Mouse (Mus musculus): ENCODE results near the gene Mgarp. TPM values are rescaled to one million over a fixed set of nuclear protein-coding genes. Genes with fewer than 3 reads are reported as not detected.

The Mgarp gene
- polyA plus RNA-seq (2014; fragmentation: Illumina TruSeq; extraction: RNeasy Lipid Tissue Mini Kit (QIAGEN cat#74804); ENCODE audit: insufficient read depth, low read depth, low replicate concordance) = not detected

DNA sequence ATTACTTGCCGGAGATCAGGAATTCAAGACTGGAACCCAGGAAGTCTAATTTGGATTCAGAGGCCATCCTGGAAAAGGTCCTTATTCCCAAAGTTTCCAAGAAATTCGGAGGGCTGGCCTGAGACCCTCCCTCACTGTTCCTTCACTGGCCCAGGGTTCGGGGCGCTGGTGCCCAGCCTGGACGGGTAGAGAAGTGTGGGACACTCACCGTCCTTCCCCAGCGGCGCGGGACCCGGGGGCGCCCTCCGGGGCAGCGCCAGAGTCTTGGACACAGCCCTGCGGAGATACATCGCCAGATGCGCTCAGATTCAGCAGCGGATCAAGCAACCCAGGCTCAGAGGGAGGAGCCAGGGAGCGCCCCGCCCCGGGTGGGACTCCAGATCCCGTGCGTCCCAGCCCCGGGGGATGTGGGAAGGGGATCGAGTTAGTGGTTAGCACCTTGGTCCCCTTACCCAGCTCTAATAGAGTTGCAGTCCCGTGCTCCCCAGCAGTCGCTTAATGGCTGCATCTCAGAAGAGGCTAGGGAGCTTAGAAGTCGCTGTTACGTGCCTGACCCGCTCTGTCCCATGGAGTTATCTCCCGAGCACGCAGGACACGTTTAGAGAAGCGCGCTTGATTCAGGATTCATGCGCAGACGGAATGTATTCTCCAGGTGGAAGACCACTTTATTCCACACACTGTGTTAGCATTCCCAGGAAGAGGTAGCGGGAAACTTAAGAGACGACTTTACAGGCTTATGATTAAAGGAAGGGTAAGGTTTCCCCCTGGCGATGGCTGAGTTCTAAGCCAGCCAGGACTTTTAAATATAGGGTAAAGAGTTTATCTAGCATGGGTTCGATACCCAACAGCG is at the start of gene Mgarp:
TSS of gene Mgarp (minus strand) at position 520 of the 850 bp plus-strand sequence.

DNA sequence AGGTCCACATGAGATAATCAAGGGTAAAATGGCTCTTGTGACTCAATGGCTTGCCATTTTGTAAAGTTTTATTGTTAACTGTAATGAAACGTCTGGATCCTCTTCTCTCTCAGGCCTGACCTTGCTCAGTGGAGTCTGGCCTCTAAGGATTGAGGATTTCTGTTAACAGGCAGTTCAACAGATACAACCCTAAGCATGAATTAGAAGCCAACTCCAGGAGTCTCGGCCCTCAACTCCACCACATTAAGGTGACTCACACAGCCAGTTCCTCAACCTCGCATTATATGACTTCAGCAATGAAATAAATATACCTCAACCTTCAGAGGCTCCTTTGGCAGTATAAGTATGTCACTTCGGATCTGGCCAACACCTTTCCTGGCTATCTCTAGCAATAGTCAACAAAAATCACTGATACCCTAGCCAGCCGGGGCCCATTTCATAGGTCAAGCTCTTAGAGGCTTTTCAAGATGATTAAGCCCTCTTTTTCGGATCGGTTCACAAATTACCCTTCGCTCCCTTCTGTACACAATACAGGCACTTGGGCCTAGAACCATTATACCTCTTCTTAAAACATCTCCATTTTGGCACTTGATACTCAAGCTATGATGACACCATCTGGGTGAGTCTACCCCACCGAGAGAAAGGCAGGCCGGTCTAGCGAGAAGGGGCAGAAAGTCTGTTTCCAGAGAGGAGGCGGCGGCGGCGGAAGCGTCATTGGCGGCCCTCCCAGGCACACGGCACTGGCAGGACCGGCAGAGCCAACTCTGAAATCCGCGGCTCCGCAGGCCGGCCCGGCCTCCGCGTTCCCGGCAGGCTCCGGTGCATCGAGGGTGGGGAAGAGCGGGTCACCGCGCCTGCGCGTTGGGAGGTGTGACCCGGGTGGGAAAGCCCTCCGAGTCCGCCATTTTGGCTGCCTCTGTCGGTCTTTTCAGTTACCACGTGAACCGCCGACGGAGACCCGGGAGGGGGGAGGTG is 18.8 kb upstream of the Mgarp start, which contains the start of gene Naa15:
TSS of gene Naa15 (plus strand) at position 51 of the 975 bp plus-strand sequence.

DNA sequence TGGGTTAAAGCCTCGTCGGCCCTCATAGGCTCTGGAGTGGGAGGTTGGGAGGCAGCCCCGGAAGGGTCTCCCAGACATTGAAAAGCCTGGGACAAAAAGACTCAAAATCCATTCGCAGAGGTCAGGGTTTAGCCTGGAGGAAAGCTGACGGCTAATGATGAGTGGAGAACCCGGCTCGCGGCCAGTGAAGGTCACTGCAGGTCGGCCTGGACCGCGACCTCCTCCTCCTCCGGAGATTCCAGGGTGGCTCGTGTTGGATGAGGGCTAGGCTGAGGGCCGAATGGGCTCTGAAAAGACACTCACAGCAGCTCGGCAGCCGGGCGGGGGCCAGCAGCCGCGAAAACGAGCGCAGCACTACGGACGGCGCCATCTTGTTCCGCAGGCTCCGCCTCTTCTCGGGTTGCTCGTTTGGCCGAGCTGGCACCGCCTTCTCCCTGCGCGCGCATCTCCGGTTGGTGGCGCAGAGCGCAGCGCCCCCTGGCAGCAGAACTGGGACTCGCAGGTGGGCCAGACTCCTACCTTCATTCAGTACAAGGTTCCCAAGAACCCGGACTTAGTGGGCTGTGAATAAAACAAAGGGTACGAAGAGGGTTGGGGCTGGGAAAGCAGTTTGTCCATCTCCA is 12.1 kb upstream of the Mgarp start, which contains the start of gene Ndufc1:
TSS of gene Ndufc1 (minus strand) at position 428 of the 623 bp plus-strand sequence.

DNA sequence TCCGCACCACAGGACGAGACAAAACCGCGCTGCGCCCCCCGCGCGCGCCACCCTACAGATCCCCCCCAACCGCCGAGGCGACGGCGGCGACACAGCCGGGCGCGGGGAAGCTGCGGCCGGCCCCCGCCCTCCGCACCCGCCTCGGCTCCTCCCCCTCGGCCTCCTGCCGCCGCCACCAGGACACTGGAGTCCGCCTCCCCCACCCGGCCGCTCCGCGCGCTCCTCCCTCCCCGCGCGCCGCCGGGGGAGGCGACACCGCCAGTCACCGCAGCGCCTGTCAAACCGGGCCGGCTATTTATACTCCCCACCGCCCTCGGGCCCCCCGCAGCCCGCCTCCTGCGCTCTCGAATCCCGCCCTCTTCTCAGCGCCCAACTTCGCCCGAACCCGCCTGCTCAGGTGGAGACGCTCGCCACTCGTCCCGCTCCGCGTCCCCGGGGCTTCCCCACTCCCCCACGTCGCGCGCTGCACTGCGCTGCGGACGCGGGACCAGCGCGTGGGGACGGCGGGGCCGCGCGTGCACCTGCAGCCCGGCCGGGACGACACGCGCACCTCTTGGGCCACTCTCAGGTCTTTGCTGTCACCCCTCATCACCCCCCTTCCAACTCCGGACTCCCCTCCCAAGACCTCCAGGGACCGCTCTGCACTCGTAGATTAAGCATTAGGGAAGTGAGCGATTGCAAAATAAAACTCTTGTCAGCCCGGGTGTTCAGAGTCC is 55.8 kb downstream of the Mgarp start, which contains the start of gene Elf2:
TSS of gene Elf2 (minus strand) at position 112 of the 716 bp plus-strand sequence.

Other genes starting within 250 kb of the Mgarp start
- 4.2 TPM for gene Noct, start 172.3 kb downstream of the Mgarp start, polyA plus RNA-seq (2014; fragmentation: Illumina TruSeq; extraction: RNeasy Lipid Tissue Mini Kit (QIAGEN cat#74804); ENCODE audit: insufficient read depth, low read depth, low replicate concordance)
- gene Elf2, start 56.1 kb downstream of the Mgarp start, polyA plus RNA-seq (2014; fragmentation: Illumina TruSeq; extraction: RNeasy Lipid Tissue Mini Kit (QIAGEN cat#74804); ENCODE audit: insufficient read depth, low read depth, low replicate concordance) = 25.6 TPM
- 259 TPM for gene Ndufc1, start 12.2 kb upstream of the Mgarp start, polyA plus RNA-seq (2014; fragmentation: Illumina TruSeq; extraction: RNeasy Lipid Tissue Mini Kit (QIAGEN cat#74804); ENCODE audit: insufficient read depth, low read depth, low replicate concordance)
- gene Naa15, start 18.4 kb upstream of the Mgarp start, polyA plus RNA-seq (2014; fragmentation: Illumina TruSeq; extraction: RNeasy Lipid Tissue Mini Kit (QIAGEN cat#74804); ENCODE audit: insufficient read depth, low read depth, low replicate concordance) = 10.3 TPM
- 13.7 TPM for gene Rab33b, start 87.2 kb upstream of the Mgarp start, polyA plus RNA-seq (2014; fragmentation: Illumina TruSeq; extraction: RNeasy Lipid Tissue Mini Kit (QIAGEN cat#74804); ENCODE audit: insufficient read depth, low read depth, low replicate concordance)
- gene Setd7, start 164.1 kb upstream of the Mgarp start, polyA plus RNA-seq (2014; fragmentation: Illumina TruSeq; extraction: RNeasy Lipid Tissue Mini Kit (QIAGEN cat#74804); ENCODE audit: insufficient read depth, low read depth, low replicate concordance) = 7.5 TPM